Mouse (Mus musculus) regulatory T cell (primary cell): ENCODE data around the gene Ephb3.

Experiments used
- in situ Hi-C: fragments of 300-600 bp; cut with MboI, MseI; formaldehyde crosslinking; loops from one replicate; pipeline ENCODE4 v1.15.1; 2025; ENCODE audit warnings: high pct_unique_total_duplicates

Gene Ephb3

GRCm38 (mm10) chr16:21202731-21203130 is 1.8 kb upstream of the Ephb3 start:
- in situ Hi-C loops = no loop called here

- in situ Hi-C loops = no loop called here
Measured at GRCm38 (mm10) chr16:21205093-21205886, 735 bp downstream of the Ephb3 start.

GRCm38 (mm10) chr16:21208001-21208565 is 3.5 kb downstream of the Ephb3 start:
- in situ Hi-C loops = no loop called here

- in situ Hi-C loops = no loop called here
Measured at GRCm38 (mm10) chr16:21209290-21209689, 4.7 kb downstream of the Ephb3 start.

- in situ Hi-C loops = no loop called here
Measured at GRCm38 (mm10) chr16:21210204-21210603, 5.6 kb downstream of the Ephb3 start.

GRCm38 (mm10) chr16:21210667-21211338 is 6.2 kb downstream of the Ephb3 start:
- in situ Hi-C loops = no loop called here

- in situ Hi-C loops = no loop called here
Measured at GRCm38 (mm10) chr16:21211501-21211900, 6.9 kb downstream of the Ephb3 start.

- in situ Hi-C loops = no loop called here
Measured at GRCm38 (mm10) chr16:21212369-21212768, 7.8 kb downstream of the Ephb3 start.

- in situ Hi-C loops = no loop called here
Measured at GRCm38 (mm10) chr16:21213939-21214338, 9.4 kb downstream of the Ephb3 start.

- in situ Hi-C loops = no loop called here
Measured at GRCm38 (mm10) chr16:21214803-21215202, 10.2 kb downstream of the Ephb3 start.

- in situ Hi-C loops = no loop called here
Measured at GRCm38 (mm10) chr16:21216047-21216446, 11.5 kb downstream of the Ephb3 start.

- in situ Hi-C loops = no loop called here
Measured at GRCm38 (mm10) chr16:21217233-21217632, 12.7 kb downstream of the Ephb3 start.

- in situ Hi-C loops = no loop called here
Measured at GRCm38 (mm10) chr16:21219656-21220055, 15.1 kb downstream of the Ephb3 start.

GRCm38 (mm10) chr16:21223038-21223437 is 18.5 kb downstream of the Ephb3 start:
- in situ Hi-C loops = no loop called here

- in situ Hi-C loops = no loop called here
Measured at GRCm38 (mm10) chr16:21224648-21225240, 20.2 kb downstream of the Ephb3 start.

- in situ Hi-C loops = no loop called here
Measured at GRCm38 (mm10) chr16:21226629-21227028, 22.1 kb downstream of the Ephb3 start.

- in situ Hi-C loops = no loop called here
Measured at GRCm38 (mm10) chr16:21235135-21235534, 30.6 kb downstream of the Ephb3 start.

- in situ Hi-C loops = no loop called here
Measured at GRCm38 (mm10) chr16:21238722-21239121, 34.2 kb downstream of the Ephb3 start.

- in situ Hi-C loops = no loop called here
Measured at GRCm38 (mm10) chr16:21240547-21240946, 36.0 kb downstream of the Ephb3 start.

GRCm38 (mm10) chr16:21241030-21241429 is 36.5 kb downstream of the Ephb3 start:
- in situ Hi-C loops = no loop called here

- in situ Hi-C loops = no loop called here
Measured at GRCm38 (mm10) chr16:21242946-21243345, 38.4 kb downstream of the Ephb3 start.

- in situ Hi-C loops = no loop called here
Measured at GRCm38 (mm10) chr16:21244803-21245202, 40.2 kb downstream of the Ephb3 start.
